Mouse (Mus musculus) right cerebral cortex, postnatal 10 days (tissue): Measurements from ENCODE around the gene 5031439G07Rik.
"Not testable (repeated sequence)": the region's sequence is repeated elsewhere in the genome, so short reads cannot be mapped to it uniquely, and the experiment has no call there.

Experiments used
- DNase-seq, 2 experiments: peaks; one replicate each; pipeline ENCODE4 v3.0.0; 2021; ENCODE audit warnings: low spot score in 2 of 2

The 5031439G07Rik gene

DNA sequence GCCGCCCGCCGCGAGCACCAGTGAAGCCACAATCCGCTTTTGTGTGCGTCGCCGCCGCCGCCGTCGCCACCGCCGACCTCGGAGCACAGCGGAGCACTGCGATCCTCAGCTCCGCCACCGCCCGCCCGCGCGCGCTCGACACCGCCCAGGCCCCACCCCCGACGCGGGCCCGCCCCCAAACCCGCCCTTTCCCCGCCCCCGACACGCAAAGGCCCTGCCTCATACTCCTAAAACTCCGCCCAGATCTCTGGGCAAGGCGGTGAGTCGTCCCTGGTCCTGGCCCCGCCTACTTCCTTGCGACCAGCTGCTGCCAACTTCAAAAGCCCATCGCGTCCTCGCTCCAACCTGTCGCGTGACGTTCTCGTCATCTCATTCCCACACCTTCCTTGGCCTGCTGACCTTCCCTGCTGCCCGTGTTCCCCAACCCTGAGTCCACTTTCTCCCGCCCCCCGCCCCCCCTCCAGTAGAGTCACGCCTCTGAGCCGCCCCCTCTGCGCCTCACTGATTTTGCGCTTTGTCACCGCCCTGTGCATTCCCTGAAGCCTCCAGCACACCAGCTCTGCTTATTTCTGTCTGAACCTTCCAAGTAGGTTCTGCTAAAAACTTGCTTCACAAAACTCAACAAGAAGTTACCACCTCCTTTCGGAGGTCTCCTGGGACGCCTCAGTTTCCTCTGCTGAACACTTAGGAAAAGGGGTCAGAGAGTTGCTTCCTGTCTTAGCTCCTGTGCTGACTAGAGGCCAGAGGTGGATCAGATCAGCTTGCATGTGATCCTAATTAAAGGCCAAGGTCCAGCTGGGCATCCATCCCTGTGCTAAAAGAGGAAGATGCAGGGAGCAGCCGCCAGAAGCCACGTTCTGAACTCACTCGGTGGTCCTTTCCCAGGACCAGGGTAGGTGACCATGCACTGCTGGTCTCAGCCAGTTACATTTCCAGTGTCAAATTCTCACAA, at the start of gene 5031439G07Rik:
Gene 5031439G07Rik, minus strand, starts transcription at position 678 of the 952 bp plus-strand sequence.
- peak; percentile 93 to 95 for DNase-seq

DNA sequence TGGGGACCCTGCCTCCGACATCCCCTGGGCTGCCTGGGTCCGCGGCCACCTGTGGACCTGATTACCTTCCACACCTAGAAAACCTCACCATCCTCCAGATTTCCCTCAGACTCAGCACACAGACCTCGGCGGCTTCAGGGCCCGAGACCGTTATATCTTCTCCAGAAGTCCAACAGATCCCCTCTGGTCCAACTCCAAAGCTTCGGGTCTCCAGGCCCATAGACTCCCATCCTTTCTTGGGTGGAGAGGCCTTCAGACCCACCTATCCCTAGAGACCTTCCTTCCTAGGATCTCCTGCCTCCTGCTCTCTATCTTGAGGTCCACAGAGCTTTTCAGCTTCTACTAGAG, 49.0 kb upstream of the 5031439G07Rik start:
- DNase-seq, result no peak

DNA sequence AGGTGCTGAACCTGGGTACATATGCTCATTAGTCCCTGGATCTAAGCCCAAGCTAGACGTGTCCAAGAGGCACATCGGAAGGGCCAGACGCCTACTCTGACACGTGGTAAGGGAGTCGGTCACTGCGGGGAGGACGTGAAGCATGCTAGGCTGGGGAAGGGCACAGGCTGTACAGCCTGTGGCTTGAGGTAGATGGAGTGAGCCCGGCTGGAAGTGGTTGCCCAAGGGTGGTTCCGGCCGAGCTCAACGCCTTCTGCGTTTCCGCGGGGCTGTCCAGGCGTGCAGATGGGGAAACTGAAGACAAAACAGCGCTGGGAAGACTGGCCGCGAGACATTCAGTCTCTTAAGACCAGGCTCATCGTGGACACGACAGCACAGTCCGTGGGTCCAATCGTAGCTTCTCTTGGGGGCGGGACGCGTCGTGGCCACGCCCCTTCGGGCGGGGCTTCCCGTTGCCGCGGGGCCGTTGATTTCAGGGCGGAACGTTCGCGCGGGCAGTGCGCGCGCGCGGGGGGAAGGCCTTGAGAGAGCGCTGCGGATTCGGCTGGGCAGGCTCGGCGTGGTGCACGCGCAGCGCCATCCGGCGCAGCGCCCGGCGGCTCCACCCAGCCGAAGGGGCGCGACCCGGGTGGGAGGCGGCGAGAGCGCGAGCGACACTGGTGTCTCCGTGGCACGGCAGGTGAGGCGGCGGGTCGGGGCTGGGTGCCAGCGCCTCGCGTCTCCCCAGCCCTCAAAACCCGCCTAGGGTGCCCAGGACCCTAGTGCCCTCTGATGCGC, 48.4 kb upstream of the 5031439G07Rik start:
- DNase-seq, result peak; percentile 98

GRCm38 (mm10) chr15:85033916-85034315, 45.6 kb upstream of the 5031439G07Rik start:
- not testable (repeated sequence) for DNase-seq

DNA sequence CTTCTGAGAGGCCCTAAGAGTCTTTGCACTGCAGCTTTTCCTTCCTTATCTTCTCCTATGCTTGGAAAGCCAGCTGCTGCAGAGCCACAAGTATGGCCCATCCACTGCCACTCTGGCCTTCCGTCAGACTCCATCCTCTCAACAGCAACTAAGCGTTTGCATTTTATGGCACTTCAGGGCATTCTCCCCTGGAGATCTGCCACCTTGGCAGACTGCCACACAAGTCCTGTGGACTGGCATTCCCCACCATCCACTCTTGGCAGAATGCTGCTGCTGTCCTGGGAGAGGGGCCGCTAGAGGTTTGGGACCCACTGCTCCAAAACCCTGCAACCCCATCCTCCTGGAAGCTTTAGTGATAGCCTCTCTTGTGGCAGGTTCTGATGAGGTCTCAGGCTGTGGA, 43.5 kb upstream of the 5031439G07Rik start:
- DNase-seq, result peak in 1 of 2 experiments; percentile 42

DNA sequence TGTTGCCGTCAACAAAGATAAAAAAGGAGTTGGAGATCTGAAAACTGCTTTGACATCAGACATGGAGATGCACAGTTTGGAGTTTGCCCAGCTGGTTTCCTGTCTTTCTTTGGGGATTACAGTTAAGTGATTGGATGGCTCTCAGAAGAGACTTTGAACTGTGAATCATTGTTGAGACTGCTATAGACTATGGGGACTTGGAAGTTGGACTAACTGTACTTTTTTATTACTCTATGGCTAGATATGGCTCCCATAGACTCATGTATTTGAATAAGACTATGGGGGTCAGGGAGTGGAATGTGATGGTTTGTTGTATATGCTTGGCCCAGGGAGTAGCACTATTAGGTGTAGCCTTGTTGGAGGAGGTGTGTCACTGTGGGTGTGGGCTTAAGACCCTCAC, 42.3 kb upstream of the 5031439G07Rik start:
- not testable (repeated sequence) for DNase-seq

- not testable (repeated sequence) for DNase-seq
Observed at GRCm38 (mm10) chr15:85028648-85029047, 40.3 kb upstream of the 5031439G07Rik start, which contains the start of gene Fam118a. Gene Fam118a (plus strand): TSS chr15:85028948.

DNA sequence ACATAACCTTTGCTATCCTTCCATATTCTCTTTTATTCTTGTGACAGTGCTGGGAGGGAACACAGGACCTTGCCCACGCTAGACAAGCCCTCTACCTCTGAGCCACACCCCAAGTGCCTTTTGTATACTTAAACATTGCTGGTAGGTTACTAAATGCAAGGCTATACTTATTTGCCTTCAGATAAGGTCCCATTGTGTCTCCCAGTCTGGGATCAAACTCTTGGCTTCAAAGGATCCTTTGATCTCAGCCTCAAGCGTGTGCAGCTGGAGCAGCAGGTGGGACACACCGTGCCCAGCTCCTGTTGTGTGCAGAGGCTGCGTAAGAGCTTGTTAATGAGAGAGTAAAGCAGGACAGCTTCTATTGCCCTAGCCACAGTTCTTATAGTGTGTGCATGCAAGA, 39.4 kb upstream of the 5031439G07Rik start:
- no peak for DNase-seq

GRCm38 (mm10) chr15:85026197-85026596, 37.8 kb upstream of the 5031439G07Rik start:
- DNase-seq, result no peak

- no peak for DNase-seq
Observed at GRCm38 (mm10) chr15:85022211-85022610, 33.9 kb upstream of the 5031439G07Rik start.

GRCm38 (mm10) chr15:85016951-85017664, 28.8 kb upstream of the 5031439G07Rik start, which contains the start of gene Upk3a:
Gene Upk3a (plus strand): TSS chr15:85017141.
- DNase-seq, result peak in 1 of 2 experiments; percentile 51

DNA sequence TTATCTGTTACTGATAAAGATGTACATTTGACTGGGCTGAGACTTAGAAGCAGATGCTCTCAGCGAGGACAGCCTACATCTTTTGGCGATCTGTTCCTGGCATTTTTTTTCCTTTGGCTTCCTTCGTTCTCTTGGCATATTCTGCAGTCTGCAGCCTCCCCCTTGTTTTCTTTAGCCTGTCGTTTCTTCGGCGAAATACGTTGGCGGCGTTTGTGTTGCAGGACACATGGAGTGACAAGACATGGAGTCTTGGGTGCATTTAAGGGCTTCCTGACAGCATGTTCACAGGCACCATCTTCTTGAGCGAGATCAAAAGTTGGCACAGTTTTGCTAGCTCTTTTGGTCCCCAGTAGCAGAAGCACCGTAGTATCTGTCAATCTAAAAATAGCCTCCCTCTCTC, 27.4 kb upstream of the 5031439G07Rik start:
- DNase-seq, result peak; percentile 72 to 87

DNA sequence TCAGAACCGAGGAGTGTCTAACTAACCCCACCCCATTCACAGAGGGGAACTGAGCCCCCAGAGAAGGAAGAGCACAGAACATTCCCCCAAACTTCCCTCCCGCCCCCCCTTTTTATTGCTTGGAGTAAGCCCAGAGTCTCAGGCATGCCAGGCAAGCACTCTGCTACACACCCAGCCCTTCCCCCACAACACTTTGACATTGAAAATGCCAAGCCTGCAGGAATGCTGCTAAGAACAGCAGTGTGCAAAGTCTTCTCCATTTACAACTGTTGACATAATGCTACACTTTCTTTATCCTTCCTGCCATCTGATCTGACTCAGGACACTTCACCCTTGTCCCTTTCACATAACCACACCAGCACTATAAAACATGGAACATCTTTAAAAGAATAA, 24.3 kb upstream of the 5031439G07Rik start:
- DNase-seq, result no peak

DNA sequence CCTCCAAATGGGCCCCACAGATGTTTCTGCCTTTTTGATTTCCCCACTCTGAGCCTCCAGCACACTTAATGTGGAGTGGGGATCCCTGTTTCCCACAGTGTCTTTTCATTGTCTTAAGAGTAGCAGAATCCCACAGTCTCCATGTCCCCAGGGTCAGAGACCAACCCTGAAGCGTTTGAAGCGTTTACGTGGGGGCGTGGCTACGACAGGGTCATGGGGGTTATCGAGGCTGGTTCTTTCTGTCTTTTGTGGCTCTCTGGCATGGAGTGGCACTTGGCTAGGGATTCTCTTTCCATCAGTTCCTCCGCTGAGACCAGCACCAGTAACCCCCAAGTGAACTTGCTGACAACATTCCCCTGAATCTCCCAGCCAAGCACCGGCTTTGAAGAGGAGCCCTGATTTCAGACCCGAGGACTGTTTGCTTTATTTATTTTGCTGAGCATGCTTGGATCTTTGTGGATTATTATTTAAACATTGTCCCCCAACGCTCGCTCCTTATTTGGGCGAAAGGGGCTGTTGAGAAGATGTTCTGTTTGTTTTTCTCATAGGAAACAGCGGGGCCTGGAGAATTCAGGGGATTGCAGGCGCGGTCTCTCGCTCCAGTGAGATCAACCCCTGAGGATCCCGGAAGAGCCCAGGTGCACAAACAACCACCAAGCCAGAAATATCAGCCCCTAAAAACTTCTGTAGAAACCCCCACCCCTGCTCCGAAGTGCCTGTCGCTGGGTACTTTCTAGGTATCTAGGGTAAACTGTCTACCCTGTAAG, 23.7 kb upstream of the 5031439G07Rik start:
- DNase-seq, result no peak

- DNase-seq, result no peak
Observed at GRCm38 (mm10) chr15:85009666-85010065, 21.3 kb upstream of the 5031439G07Rik start.

- DNase-seq, result peak; percentile 84 to 87
Observed at GRCm38 (mm10) chr15:85000984-85001982, 12.9 kb upstream of the 5031439G07Rik start.

DNA sequence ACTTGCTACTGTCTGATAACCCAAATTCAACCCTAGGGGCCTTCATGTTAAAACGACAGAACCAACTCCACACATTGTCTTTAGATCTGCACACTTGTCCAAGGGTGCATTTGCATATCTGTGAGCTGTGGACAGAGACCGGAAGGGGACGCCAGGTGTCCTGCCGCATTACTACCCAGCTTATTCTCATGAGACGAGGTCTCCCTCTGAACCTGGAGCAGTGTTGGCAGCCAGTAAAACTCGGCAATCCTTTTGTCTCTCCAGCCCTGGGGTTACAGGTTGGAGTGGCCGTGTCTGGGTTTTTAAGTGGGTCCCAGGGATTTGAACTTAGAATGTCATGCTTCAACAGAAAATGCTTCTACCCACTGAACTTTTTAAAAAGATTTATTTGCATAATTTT, 11.6 kb upstream of the 5031439G07Rik start:
- DNase-seq, result no peak

GRCm38 (mm10) chr15:84997768-84998454, 9.6 kb upstream of the 5031439G07Rik start:
- DNase-seq, result peak; percentile 62 to 77

DNA sequence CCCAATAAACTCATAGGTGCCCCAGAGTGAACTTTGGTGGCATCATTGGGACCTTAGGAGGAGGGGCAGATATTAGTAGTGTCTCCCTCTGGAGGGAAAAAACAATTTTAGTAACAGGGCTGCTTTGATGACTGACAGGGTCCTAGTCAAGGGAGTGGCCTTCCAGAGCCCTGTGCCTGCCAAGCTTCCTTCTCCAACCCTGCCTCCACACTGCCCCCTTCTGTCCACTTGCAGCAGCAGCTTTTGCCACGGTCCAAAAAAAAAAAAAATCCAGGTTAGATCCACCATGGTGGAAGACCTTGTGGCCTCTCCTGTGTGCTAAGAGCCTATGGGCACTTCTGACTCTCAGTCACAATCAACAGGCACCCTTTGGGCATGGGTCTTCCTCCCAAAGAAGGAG, 7.6 kb upstream of the 5031439G07Rik start:
- peak in 1 of 2 experiments; percentile 64 for DNase-seq
